Mouse (Mus musculus) hindbrain, embryonic 11.5 days (tissue): ENCODE results near the gene Fads1. TPM values are rescaled to one million over a fixed set of nuclear protein-coding genes. Genes with fewer than 3 reads are reported as not detected.
"Not testable (repeated sequence)": the region's sequence is repeated elsewhere in the genome, so short reads cannot be mapped to it uniquely, and the experiment has no call there.

Experiments
- ATAC-seq: fragments of 200-750 bp; cut with Nextera tagmentation; 2 replicates; pipeline ENCODE4 v1.8.0; 2017; ENCODE audit warnings: mild to moderate bottlenecking, moderate TSS enrichment, moderate library complexity; ENCODE audit not compliant: low FRiP score
- DNase-seq: peaks from one replicate; pipeline ENCODE4 v3.0.0-alpha.2; 2015; ENCODE audit warnings: low spot score
- H3K27ac ChIP-seq: fragments of 300-500 bp; sonication (generic); 2 replicates; pipeline ENCODE4 v1.5.1; 2014; ENCODE audit warnings: mild to moderate bottlenecking, low read depth, low read length
- H3K27me3 ChIP-seq: fragments of 300-500 bp; sonication (generic); 2 replicates; pipeline ENCODE4 v1.6.1; 2014; ENCODE audit warnings: mild to moderate bottlenecking, low read length, moderate library complexity, mixed read lengths; ENCODE audit not compliant: control insufficient read depth, insufficient read depth
- H3K36me3 ChIP-seq: fragments of 300-500 bp; sonication (generic); 2 replicates; pipeline ENCODE4 v1.6.1; 2014; ENCODE audit warnings: mild to moderate bottlenecking, low read length, moderate library complexity, mixed read lengths; ENCODE audit not compliant: control insufficient read depth, insufficient read depth
- H3K4me1 ChIP-seq: fragments of 300-500 bp; sonication (generic); replicated peaks from 2 replicates; pipeline ENCODE4 v1.6.1; 2014; ENCODE audit warnings: low read length, mixed read lengths; ENCODE audit not compliant: control insufficient read depth, insufficient read depth
- H3K4me2 ChIP-seq: fragments of 300-500 bp; sonication (generic); replicated peaks from 2 replicates; pipeline ENCODE4 v1.6.1; 2014; ENCODE audit warnings: mild to moderate bottlenecking, low read depth, low read length
- H3K4me3 ChIP-seq: fragments of 300-500 bp; sonication (generic); 2 replicates; pipeline ENCODE4 v1.5.1; 2014; ENCODE audit warnings: low read depth, low read length
- H3K9ac ChIP-seq: fragments of 300-500 bp; sonication (generic); 2 replicates; pipeline ENCODE4 v1.6.1; 2014; ENCODE audit warnings: low read depth, low read length
- H3K9me3 ChIP-seq: fragments of 300-500 bp; sonication (generic); 2 replicates; pipeline ENCODE4 v1.6.1; 2016; ENCODE audit warnings: low read length; ENCODE audit not compliant: control insufficient read depth
- WGBS: fragments of 180-500 bp; shearing (Covaris S2); extraction: QIAGEN DNeasy Blood & Tissue Kit; methylation state at CpG from one replicate; pipeline ENCODE4 v1.1.7; 2014; 5-methylcytosine and 5-hydroxymethylcytosine counted together
- polyA plus RNA-seq: library from polyadenylated mRNA; unstranded; fragments of >200 nt; fragmentation: Nextera tagmentation; extraction: Ambion mirVana; gene quantifications from 2 replicates; pipeline ENCODE4 v1.2.1, GENCODE M21; 2014

The Fads1 gene
- polyA plus RNA-seq, 1 experiment from 2014 or later, result 139 TPM

GRCm38 (mm10) chr19:10163896-10164295 is 18.8 kb upstream of the Fads1 start:
- WGBS, result 86% methylated on average over 3 of the region's 3 CpGs
- no peak for DNase-seq

GRCm38 (mm10) chr19:10165928-10166327 is 16.8 kb upstream of the Fads1 start:
- not testable (repeated sequence) for H3K36me3 ChIP-seq, H3K27ac ChIP-seq, H3K4me1 ChIP-seq, H3K27me3 ChIP-seq, H3K9me3 ChIP-seq, H3K4me3 ChIP-seq, H3K9ac ChIP-seq, H3K4me2 ChIP-seq, ATAC-seq, DNase-seq
- 93% methylated on average over 3 of the region's 4 CpGs for WGBS

More at GRCm38 (mm10) chr19:10163896-10164295, 18.8 kb upstream of the Fads1 start:
- no peak overlapping the region for H3K9ac ChIP-seq
- no peaks in the 10 kb centered on the region for H3K27me3 ChIP-seq
- no peak overlapping the region for H3K4me2 ChIP-seq
- H3K4me3 ChIP-seq, result no peak overlapping the region
- no peaks in the 10 kb centered on the region for H3K4me1 ChIP-seq
- no peak for ATAC-seq
- no peaks in the 10 kb centered on the region for H3K36me3 ChIP-seq
- no peak overlapping the region for H3K27ac ChIP-seq
- no peaks in the 10 kb centered on the region for H3K9me3 ChIP-seq

- no peaks in the 10 kb centered on the region for H3K27me3 ChIP-seq
- H3K36me3 ChIP-seq, result no peaks in the 10 kb centered on the region
- no peak for DNase-seq
- H3K4me1 ChIP-seq, result no peaks in the 10 kb centered on the region
- no peak for ATAC-seq
- no peak overlapping the region for H3K4me3 ChIP-seq
- H3K4me2 ChIP-seq, result no peak overlapping the region
- no peak overlapping the region for H3K9ac ChIP-seq
- no peaks in the 10 kb centered on the region for H3K9me3 ChIP-seq
- H3K27ac ChIP-seq, result no peak overlapping the region
- 82% methylated on average over 4 of the region's 4 CpGs for WGBS
Observed at GRCm38 (mm10) chr19:10167112-10167511, 15.6 kb upstream of the Fads1 start.

- Histone ChIP-seq H3K4me2 (no peak overlapping the region), H3K36me3 (no peaks in the 10 kb centered on the region), H3K27ac (no peak overlapping the region), H3K4me1 (no peaks in the 10 kb centered on the region), H3K27me3 (no peaks in the 10 kb centered on the region), H3K9ac (no peak overlapping the region), H3K9me3 (no peaks in the 10 kb centered on the region), H3K4me3 (no peak overlapping the region)
- no peak for ATAC-seq
- WGBS, result 91% methylated on average over 1 of the region's 1 CpGs
- DNase-seq, result no peak
Observed at GRCm38 (mm10) chr19:10167951-10168350, 14.7 kb upstream of the Fads1 start.

GRCm38 (mm10) chr19:10168441-10168840 is 14.2 kb upstream of the Fads1 start:
- Histone ChIP-seq H3K4me1 (no peaks in the 10 kb centered on the region), H3K9me3 (no peaks in the 10 kb centered on the region), H3K9ac (no peak overlapping the region), H3K27me3 (no peaks in the 10 kb centered on the region), H3K27ac (no peak overlapping the region), H3K4me3 (no peak overlapping the region), H3K4me2 (no peak overlapping the region), H3K36me3 (no peaks in the 10 kb centered on the region)
- ATAC-seq, result no peak
- DNase-seq, result no peak
- WGBS, result 87% methylated on average over 3 of the region's 3 CpGs

- Histone ChIP-seq H3K4me3 (no peak overlapping the region), H3K36me3 (no peaks in the 10 kb centered on the region), H3K9me3 (no peaks in the 10 kb centered on the region), H3K27ac (no peak overlapping the region), H3K27me3 (no peaks in the 10 kb centered on the region), H3K4me2 (no peak overlapping the region), H3K4me1 (no peaks in the 10 kb centered on the region), H3K9ac (no peak overlapping the region)
- DNase-seq, result no peak
- no peak for ATAC-seq
Observed at GRCm38 (mm10) chr19:10169179-10169578, 13.5 kb upstream of the Fads1 start.

- 90% methylated on average over 3 of the region's 3 CpGs for WGBS
- not testable (repeated sequence) for H3K9me3 ChIP-seq, H3K4me2 ChIP-seq, ATAC-seq, H3K9ac ChIP-seq, H3K4me1 ChIP-seq, DNase-seq, H3K4me3 ChIP-seq, H3K27me3 ChIP-seq, H3K36me3 ChIP-seq, H3K27ac ChIP-seq
Observed at GRCm38 (mm10) chr19:10169692-10170330, 12.9 kb upstream of the Fads1 start.

- no peaks in the 10 kb centered on the region for H3K4me1 ChIP-seq
- ATAC-seq (no peak), DNase-seq (no peak)
- H3K27ac ChIP-seq, result no peak overlapping the region
- no peaks in the 10 kb centered on the region for H3K9me3 ChIP-seq
- no peak overlapping the region for H3K4me2 ChIP-seq
- H3K36me3 ChIP-seq, result no peaks in the 10 kb centered on the region
- no peak overlapping the region for H3K9ac ChIP-seq
- H3K27me3 ChIP-seq, result no peaks in the 10 kb centered on the region
- WGBS, result 28% methylated on average over 1 of the region's 1 CpGs
- H3K4me3 ChIP-seq, result no peak overlapping the region
Observed at GRCm38 (mm10) chr19:10170466-10170865, 12.2 kb upstream of the Fads1 start.

- Histone ChIP-seq H3K4me2 (no peak overlapping the region), H3K9ac (no peak overlapping the region), H3K4me1 (no peaks in the 10 kb centered on the region), H3K27ac (no peak overlapping the region), H3K4me3 (no peak overlapping the region), H3K36me3 (no peaks in the 10 kb centered on the region), H3K9me3 (no peaks in the 10 kb centered on the region), H3K27me3 (no peaks in the 10 kb centered on the region)
- DNase-seq (no peak), ATAC-seq (no peak)
- 91% methylated on average over 7 of the region's 7 CpGs for WGBS
Observed at GRCm38 (mm10) chr19:10171359-10171758, 11.3 kb upstream of the Fads1 start.
